Mouse (Mus musculus): ENCODE measurements around the gene Arhgef15.
"Not testable (repeated sequence)": the region's sequence is repeated elsewhere in the genome, so short reads cannot be mapped to it uniquely, and the experiment has no call there.

Arhgef15 gene

DNA sequence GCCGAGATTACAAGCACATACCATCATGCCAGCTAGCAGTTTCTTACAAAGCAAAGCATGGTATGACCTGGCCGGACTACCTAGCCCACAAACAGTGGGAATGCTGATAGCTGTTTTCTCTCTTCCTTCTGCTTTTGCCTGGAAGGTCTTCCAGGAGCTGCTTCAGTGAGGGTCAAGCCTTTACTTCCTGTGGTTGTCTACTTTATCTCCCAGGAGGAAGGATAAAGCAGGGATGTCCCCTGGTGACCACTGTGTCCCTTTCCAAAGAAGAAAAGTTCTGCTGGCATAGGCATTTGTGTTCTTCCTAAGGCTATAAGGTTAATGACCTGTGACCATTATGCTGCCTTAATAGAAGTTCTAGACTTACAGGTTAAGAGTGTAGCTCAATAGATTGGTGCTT, 6.1 kb upstream of the Arhgef15 start:
- DNase-seq = no peak

DNA sequence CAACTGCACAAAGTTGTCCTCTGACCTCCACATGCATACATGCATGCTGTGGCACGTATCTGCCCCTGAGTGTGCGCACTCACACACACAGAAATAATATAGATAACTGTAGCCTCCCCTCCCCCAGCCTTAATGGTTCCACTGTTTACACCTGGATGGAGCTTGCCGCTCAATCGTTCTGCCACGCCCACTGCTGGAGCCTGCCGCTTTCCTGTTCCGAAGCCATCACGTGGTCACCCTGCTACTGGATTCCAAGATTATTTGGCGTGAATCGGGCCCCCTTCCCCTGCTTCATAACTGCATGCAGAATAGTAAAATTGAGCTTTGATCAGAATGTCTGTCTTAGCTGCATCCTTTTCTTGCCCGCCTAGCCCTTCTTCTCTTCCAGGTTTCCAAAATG, 4.9 kb upstream of the Arhgef15 start:
- not testable (repeated sequence) for DNase-seq

DNA sequence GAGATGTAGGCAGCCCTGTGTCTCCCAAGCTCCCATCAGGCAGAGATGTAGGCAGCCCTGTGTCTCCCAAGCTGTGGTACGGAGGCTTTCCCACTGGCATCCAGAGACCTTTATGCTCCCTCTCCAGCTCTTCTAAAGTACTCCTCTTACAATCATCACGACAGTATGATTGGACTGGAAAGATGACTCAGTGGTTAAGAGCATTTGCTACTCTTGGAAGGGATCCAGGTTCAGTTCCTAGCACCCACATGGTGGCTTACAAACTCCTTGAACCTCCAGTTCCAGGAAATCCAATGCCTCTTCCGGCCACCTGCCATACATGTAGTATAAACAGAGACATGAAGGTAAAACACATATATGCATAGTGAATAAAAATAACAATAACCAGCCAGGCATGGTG, 4.3 kb upstream of the Arhgef15 start:
- no peak for DNase-seq

GRCm38 (mm10) chr11:68957971-68958370, 691 bp upstream of the Arhgef15 start:
- no peak for DNase-seq

DNA sequence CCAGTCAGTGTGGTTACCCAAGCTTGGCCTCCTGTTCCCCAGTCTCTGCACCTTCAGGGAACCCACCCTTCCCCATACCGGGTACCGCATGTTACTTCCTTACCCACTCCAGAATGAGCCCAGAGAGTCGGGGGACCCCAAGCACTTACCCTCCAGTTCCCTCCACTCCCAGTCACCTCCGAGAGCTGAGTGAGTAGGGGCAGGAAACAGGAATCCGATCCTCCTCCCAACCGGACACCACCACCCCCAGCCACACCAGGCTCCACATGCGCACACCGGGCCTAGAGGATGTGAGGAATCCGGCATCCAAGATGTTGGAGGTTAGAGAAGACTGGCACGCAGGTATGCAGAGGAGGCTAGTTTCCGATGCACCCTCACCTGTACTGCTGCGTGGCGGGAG, 583 bp downstream of the Arhgef15 start:
- DNase-seq = peak; percentile 69

- DNase-seq = peak; percentile 65
These were observed 1.2 kb downstream of the Arhgef15 start for GRCm38 (mm10) chr11:68956107-68956506.

GRCm38 (mm10) chr11:68955473-68955872, 1.8 kb downstream of the Arhgef15 start:
- no peak for DNase-seq

DNA sequence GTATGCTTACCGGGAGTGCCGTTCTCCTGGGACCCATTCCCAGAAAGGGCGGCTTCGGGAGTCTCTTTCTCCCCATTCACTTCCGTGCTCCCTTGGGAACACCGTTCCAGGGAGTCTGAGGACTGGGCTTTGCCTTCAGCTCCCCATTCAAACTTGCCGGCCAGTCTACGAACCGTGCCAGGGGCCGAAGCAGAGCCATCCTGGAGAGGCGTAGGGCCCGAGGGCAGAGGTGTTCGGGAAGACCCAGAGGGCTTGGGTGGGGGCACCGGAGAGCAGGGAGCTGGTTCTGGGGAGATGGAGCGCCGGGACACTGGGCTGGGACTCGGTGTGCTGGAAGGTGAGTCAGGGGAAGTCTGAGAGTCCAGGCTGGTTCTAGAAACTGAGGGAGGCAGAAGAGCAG, 2.9 kb downstream of the Arhgef15 start:
- no peak for DNase-seq

- no peak for DNase-seq
These were observed 3.4 kb downstream of the Arhgef15 start for GRCm38 (mm10) chr11:68953903-68954302.

GRCm38 (mm10) chr11:68947542-68947993, 9.7 kb downstream of the Arhgef15 start:
- DNase-seq = no peak

GRCm38 (mm10) chr11:68946806-68947440, 10.4 kb downstream of the Arhgef15 start:
- no peak for DNase-seq

GRCm38 (mm10) chr11:68946001-68946400, 11.3 kb downstream of the Arhgef15 start:
- DNase-seq = no peak

- DNase-seq = no peak
These were observed 12.0 kb downstream of the Arhgef15 start for GRCm38 (mm10) chr11:68945245-68945644.

DNA sequence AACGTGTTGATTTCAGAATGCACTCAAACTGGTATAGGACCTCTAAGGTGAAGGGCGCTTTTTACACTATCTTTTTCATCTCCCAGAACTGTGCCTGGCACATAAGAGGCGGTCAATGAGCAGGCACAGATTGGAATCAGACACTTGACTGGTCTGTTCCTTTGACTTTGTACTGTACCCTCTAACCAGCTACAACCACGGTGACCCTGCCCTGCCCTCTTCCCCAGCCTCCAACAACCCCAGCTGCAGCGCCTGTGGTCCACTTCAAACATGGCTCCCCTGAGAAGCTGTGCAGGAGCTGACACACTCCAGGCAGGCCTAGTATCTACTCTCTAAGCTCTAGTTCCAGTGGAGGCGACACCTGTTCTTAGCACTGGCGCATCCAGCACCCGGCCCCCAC, 14.5 kb downstream of the Arhgef15 start:
- no peak for DNase-seq

- no peak for DNase-seq
These were observed 16.8 kb downstream of the Arhgef15 start for GRCm38 (mm10) chr11:68940516-68940915.

DNA sequence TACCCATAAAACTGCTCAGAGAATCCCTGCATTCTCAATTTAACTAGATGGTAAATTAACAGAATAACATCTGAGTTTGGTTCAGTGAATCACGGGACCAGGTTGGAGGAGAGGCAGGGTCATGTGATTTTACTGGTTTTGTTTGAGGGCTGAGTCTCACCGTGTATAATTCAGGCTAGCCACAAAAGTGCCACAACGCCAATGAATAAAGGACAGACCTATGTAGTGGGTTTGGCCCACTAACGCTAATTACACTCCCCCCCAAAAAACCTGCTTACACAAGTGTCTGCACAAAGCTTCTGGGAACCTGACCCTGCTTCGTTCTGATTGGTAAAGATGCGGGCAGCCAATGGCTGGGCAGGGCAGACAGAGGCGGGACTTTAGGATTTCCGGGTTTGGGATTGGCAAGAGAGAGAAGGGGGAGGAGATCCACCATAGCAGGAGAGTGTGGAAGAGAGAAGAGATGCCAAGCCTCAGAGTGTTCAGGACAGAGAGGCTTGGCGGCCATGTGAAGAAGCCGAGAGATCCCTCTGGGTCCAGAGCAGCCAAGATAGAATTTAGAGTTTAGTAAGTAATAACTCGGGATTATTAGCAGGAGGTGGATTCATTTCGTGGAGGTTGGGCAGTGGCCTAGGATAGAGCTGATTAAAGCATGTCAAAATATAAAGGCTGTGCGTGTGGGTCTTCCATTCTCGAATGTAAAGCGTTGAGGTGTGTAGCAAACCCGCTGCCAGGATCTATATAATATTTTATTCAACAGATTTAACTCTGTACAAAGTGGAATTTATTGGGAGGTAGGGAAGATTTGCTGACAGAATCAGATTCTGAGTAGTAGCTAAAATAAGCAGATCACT, 17.6 kb downstream of the Arhgef15 start:
- peak; percentile 95 for DNase-seq

DNA sequence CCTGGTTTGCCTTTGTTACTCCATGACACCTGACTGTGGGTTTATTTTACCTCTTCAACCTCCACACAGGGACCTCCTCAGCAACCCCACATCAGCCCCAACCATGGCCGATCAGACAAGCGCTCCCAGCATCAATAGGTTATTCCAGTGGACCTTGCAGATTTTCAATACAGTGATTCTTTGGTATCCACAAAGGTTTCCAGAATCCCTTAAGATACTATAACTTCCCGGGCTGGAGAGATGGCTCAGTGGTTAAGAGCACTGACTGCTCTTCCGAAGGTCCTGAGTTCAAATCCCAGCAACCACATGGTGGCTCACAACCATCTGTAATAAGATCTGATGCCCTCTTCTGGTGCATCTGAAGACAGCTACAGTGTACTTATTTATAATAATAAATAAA, 20.3 kb downstream of the Arhgef15 start:
- not testable (repeated sequence) for DNase-seq

- no peak for DNase-seq
These were observed 23.3 kb downstream of the Arhgef15 start for GRCm38 (mm10) chr11:68933885-68934507.

DNA sequence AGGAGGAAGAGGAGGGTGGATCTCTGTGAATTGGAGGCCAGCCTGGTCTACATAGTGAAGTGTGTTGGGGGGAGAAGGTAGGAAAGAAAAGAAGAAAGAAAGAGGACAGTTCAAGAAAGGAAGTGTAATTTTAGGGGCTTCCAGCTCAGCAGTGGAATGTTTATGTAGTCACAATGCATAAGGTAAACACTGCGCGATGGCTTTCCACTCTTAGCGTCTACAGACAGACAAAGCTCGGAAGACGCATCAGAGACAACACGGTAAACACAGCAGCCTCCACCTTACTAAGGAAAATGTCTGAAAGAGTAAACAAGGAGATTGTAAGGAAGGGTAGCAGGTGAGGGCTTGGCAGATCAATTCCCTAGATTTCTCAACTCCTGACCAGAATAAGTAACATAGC, 27.3 kb downstream of the Arhgef15 start:
- no peak for DNase-seq

DNA sequence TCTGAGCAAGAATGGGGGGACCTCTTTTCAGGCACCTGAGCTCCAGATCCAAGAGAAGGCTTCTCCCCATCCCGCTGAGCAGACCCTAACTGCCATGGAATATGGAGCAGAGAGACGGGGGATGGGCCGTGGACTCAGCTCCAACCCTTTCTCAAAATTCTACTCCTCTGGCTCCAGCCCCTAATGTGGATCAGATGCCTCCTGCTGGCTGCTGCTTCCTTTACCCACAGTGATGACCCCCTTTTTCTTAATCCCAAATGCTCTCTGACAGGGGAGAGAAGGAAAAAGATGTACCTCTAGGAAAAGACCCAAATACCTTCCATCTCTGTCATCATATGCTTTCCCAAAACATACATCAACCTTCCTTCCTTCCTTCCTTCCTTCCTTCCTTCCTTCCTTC, 30.3 kb downstream of the Arhgef15 start, which contains the start of gene Odf4:
Odf4 (minus strand) TSS at position 101 of the 400 bp plus-strand sequence.
- no peak for DNase-seq

GRCm38 (mm10) chr11:68924749-68925148, 32.5 kb downstream of the Arhgef15 start:
- DNase-seq = no peak

GRCm38 (mm10) chr11:68923191-68923590, 34.1 kb downstream of the Arhgef15 start:
- no peak for DNase-seq

GRCm38 (mm10) chr11:68914566-68914965, 42.7 kb downstream of the Arhgef15 start:
- DNase-seq = no peak
